Mouse (Mus musculus): ENCODE data around the gene Lyrm1. TPM values are rescaled to one million over a fixed set of nuclear protein-coding genes. Genes with fewer than 3 reads are reported as not detected.

The Lyrm1 gene
- polyA plus RNA-seq, 1 experiment from 2014 or later = 10.3 TPM

DNA sequence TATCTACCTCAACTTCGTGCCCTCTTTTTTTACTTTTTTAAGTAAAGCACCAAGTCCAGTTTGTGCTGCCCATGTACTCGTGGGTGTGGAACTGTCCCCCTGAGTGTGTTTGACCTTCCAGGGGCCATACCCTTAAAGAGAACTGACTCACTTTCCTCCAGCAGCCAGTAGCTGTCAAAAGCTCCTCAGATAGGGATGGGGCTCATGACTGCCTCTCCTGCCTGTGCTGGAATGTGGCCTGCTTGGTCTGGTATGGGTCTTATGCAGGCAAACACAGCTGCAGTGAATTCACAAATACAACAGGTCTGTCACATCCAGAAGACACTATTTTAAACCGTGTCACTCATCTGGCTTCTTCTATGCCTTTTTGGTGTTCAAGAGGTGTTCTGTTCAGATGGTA is 16.1 kb downstream of the Lyrm1 start:
- no peak for ATAC-seq
- POLR2A ChIA-PET = no interaction called here
- CTCF ChIA-PET = no interaction called here
- DNase-seq (ENCODE audit: low read depth, low spot score) = no peak
- in situ Hi-C loops (cut with MboI; ENCODE audit: low pct_unique_long_range_greater_than_20kb) = no loop called here
- TF ChIP-seq CTCF (IDR thresholded peaks at IDR 0.05) = no peak
- no peaks in the 10 kb centered on the region for H3K27me3 ChIP-seq

DNA sequence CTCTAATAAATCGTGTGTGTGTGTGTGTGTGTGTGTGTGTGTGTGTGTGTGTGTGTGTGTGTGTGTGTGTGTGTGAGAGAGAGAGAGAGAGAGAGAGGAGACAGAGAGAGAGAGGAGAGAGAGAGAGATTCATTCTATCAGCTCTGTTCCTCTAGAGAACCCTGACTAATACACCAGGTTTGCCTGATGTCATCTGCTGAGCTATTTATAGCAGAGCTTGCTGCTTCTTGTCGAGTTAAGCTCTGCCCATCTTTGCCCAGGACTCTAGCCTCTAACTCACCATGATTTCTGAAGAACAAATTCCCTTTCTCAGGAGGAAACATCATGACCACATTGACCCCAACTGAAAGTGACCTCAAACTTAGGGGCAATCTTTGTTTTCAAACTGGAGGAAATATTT is 24.8 kb downstream of the Lyrm1 start:
- POLR2A ChIA-PET = no interaction called here
- H3K27me3 ChIP-seq = no peaks in the 10 kb centered on the region
- in situ Hi-C loops (cut with MboI; ENCODE audit: low pct_unique_long_range_greater_than_20kb) = no loop called here
- CTCF ChIA-PET = no interaction called here
- ATAC-seq (peak; percentile 96), DNase-seq (ENCODE audit: low read depth, low spot score) (no peak)
- no peak for TF ChIP-seq CTCF (IDR thresholded peaks at IDR 0.05)

DNA sequence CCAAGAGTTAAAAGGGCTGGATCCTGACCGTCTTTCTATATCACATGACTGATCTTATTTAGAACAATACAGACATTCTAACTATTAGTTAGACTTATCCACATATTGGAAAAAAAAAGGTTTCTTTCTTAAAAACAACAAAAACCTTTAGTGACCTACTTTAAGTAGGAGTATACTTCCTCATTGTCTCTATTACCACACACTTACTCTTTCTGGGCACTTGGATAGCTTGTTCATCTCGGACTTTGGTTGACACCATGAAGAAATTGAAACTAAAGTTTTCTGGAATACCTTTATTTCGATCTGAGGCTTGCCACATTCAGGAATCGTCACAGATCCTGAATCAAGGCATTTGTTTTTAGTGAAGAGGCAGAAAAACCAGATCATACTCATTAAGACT is 25.4 kb downstream of the Lyrm1 start:
- DNase-seq (ENCODE audit: low read depth, low spot score) = no peak
- no peaks in the 10 kb centered on the region for H3K27me3 ChIP-seq
- TF ChIP-seq CTCF (IDR thresholded peaks at IDR 0.05) = no peak
- ChIA-PET POLR2A (no interaction called here), CTCF (interaction anchor here (1.5 kb wide), 1 partner anchor 35 kb away, joined by 4 read pairs; no protein-coding TSS in a partner anchor)
- no peak for ATAC-seq
- in situ Hi-C loops (cut with MboI; ENCODE audit: low pct_unique_long_range_greater_than_20kb) = no loop called here

DNA sequence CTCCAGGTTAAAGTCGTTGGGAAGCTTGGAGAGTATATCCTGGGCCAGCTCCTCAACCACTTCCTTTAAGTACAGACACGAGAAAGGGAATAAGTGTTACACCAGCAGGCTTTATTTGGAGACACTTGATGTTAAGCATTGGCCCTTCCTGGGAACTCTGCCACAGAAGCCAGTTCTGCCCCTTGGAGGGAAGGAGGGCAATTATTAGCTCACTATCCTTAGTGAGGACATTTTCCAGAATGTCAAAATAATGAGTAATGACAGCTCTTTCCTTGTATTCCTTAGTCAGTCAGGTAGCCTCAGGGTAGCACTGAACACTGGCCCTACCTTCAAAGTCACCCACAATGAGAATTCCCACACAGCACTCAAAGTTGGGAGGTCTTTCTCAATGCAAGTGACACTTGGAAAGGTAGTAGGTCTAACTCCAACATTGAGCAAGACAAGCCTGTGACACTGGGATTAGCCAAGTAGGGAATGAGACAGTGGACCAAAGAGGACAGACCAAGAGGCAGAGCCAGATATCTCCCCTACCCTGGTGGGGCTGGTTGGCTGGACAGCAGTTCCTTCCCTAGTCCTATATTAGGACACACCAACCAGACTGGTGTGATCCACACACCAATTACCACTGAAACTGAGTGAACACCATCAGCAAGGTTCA is 33.3 kb downstream of the Lyrm1 start:
- H3K27me3 ChIP-seq = no peaks in the 10 kb centered on the region
- ChIA-PET CTCF (interaction anchor here (0.6 to 1.2 kb wide), 3 partner anchors 10 to 12 kb away, joined by 3 read pairs; no protein-coding TSS in a partner anchor), POLR2A (no interaction called here)
- ATAC-seq = no peak
- no peak for TF ChIP-seq CTCF (IDR thresholded peaks at IDR 0.05)
- in situ Hi-C loops (cut with MboI; ENCODE audit: low pct_unique_long_range_greater_than_20kb) = no loop called here
- no peak for DNase-seq (ENCODE audit: low read depth, low spot score)

DNA sequence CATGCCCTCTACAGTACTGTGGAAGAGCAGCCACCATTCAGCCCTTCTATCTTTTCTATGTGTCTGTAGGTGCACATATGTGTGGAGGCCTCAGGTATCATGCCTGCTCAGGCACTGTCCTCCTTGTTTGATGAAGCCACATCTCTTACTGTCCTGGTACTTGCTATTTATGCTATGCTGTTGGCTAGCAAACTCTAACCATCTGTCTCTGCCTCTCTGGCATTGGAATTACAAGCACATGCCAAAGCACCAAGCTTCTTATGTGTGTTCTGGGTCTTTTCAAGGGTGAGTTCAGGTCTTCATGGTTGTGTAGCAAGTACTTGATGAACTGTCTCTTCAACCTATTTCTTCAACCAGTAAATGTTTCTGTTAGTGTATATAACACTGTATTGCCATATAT is 40.7 kb downstream of the Lyrm1 start:
- POLR2A ChIA-PET = no interaction called here
- no peaks in the 10 kb centered on the region for H3K27me3 ChIP-seq
- DNase-seq (ENCODE audit: low read depth, low spot score) (no peak), ATAC-seq (no peak)
- in situ Hi-C loops (cut with MboI; ENCODE audit: low pct_unique_long_range_greater_than_20kb) = no loop called here
- no peak for TF ChIP-seq CTCF (IDR thresholded peaks at IDR 0.05)
- CTCF ChIA-PET = interaction anchor here (0.7 to 1.1 kb wide), 2 partner anchors 14 to 262 kb away, joined by 3 read pairs; no protein-coding TSS in a partner anchor

DNA sequence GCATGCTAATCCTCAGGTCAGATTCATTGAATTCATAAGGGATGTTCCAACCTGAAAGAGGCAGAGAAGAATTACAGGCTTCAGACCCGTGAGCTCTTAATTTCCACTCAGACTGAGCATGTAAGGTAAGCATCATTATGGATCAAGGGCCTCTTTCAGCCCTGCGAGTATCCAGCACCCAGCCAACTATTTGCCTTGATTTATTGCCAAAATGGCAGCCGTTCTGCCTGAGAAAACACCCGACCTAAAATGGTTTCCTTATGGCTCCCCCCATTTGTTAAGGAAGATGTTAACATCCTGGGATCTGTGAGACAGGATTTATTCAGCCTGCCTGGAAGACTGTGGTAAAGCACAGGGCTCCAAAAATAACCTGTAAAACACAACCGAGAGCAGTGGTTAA is 41.4 kb downstream of the Lyrm1 start:
- CTCF ChIA-PET = interaction anchor here (0.7 to 1.1 kb wide), 2 partner anchors 14 to 263 kb away, joined by 3 read pairs; no protein-coding TSS in a partner anchor
- TF ChIP-seq CTCF (IDR thresholded peaks at IDR 0.05) = no peak
- no peaks in the 10 kb centered on the region for H3K27me3 ChIP-seq
- POLR2A ChIA-PET = no interaction called here
- in situ Hi-C loops (cut with MboI; ENCODE audit: low pct_unique_long_range_greater_than_20kb) = no loop called here
- no peak for ATAC-seq
- no peak for DNase-seq (ENCODE audit: low read depth, low spot score)

DNA sequence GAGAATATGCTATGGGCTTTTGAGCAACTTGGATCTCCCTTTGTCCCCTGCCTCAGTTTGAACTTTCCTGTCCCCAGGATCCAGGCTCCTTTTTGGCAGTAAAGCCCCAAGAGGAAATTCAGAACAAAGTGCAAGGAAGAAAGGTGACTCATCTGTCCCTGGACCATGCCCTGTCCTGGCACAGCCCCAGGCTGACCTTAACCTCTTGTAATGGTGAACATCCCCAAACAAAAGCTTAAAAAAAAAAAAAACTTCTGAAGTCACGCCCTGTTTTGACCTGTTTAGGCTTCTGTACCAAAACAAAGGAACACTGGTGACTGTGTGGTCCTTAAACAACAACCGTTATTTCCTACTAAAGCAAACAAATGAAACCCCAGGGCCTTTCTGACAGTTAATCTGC is 45.9 kb downstream of the Lyrm1 start:
- ChIA-PET POLR2A (no interaction called here), CTCF (no interaction called here)
- DNase-seq (ENCODE audit: low read depth, low spot score) (no peak), ATAC-seq (no peak)
- no peak for TF ChIP-seq CTCF (IDR thresholded peaks at IDR 0.05)
- no peaks in the 10 kb centered on the region for H3K27me3 ChIP-seq
- in situ Hi-C loops (cut with MboI; ENCODE audit: low pct_unique_long_range_greater_than_20kb) = no loop called here

DNA sequence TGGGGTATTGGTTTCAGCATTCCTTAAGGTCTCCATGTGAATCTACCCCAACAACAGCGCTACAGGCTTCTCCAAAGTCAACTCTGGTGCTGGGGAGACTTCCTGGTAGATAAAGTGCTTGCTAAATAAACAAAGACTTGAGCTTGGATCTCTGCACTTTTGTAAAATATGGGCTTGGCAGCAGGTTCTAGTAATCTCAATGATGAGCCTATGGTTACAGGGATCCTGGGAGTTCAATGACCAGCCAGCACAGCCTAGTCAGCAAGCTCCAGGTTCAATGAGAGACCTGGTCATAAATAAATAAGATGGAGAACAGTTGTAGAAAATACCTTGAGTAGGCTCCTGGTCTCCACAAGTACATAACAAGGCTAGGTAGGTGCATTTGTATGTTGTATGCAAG is 58.4 kb downstream of the Lyrm1 start:
- no peak for DNase-seq (ENCODE audit: low read depth, low spot score)
- POLR2A ChIA-PET = no interaction called here
- ATAC-seq = no peak

DNA sequence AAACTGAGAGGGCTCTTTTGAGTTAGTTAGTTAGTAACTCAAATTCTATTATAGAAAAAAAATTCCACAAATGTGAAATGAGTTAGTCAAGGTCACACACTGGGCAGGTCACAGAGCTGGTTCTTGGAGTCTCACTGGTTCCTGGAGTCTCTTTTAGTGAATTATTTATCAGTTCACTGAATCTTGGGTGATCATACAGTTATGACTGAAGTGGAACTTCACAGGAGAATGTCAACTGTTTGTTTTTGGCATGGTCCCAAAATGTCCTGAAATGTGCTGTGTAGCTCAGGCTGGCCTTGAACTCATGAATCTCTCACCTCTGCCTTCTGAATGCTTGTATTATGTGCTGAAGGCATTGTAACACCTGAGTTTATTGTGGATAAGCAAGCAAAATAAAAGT is 61.8 kb downstream of the Lyrm1 start:
- ChIA-PET POLR2A (no interaction called here), CTCF (no interaction called here)
- no peaks in the 10 kb centered on the region for H3K27me3 ChIP-seq
- DNase-seq (ENCODE audit: low read depth, low spot score) (no peak), ATAC-seq (no peak)
- no peak for TF ChIP-seq CTCF (IDR thresholded peaks at IDR 0.05)
- in situ Hi-C loops (cut with MboI; ENCODE audit: low pct_unique_long_range_greater_than_20kb) = no loop called here

More for the DNA sequence above, 58.4 kb downstream of the Lyrm1 start:
- CTCF ChIA-PET = no interaction called here
- in situ Hi-C loops (cut with MboI; ENCODE audit: low pct_unique_long_range_greater_than_20kb) = no loop called here
- H3K27me3 ChIP-seq = no peaks in the 10 kb centered on the region
- TF ChIP-seq CTCF (IDR thresholded peaks at IDR 0.05) = no peak

DNA sequence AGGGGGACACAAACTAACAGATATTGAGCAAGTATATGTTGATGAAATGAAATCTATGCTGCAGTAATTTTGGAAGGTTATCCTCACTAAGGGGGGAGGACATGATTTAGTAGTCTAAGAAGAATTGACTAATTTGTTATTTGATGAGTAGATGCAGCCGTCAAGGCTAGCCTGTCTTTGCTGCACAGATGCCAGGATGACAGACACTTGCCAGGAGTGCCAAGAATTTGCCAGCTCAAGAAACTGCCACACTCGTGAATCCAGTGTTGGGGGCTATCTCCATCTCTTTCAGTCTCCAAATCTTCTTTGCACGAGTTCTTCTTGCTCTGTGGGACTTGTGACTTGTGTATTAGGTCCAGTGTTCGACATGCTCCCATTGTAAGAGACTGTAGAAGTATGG is 63.4 kb downstream of the Lyrm1 start:
- in situ Hi-C loops (cut with MboI; ENCODE audit: low pct_unique_long_range_greater_than_20kb) = no loop called here
- DNase-seq (ENCODE audit: low read depth, low spot score) (no peak), ATAC-seq (no peak)
- ChIA-PET CTCF (interaction anchor here (1.4 kb wide), 1 partner anchor 8 kb away, joined by 3 read pairs; no protein-coding TSS in a partner anchor), POLR2A (no interaction called here)
- H3K27me3 ChIP-seq = no peaks in the 10 kb centered on the region
- TF ChIP-seq CTCF (IDR thresholded peaks at IDR 0.05) = no peak

DNA sequence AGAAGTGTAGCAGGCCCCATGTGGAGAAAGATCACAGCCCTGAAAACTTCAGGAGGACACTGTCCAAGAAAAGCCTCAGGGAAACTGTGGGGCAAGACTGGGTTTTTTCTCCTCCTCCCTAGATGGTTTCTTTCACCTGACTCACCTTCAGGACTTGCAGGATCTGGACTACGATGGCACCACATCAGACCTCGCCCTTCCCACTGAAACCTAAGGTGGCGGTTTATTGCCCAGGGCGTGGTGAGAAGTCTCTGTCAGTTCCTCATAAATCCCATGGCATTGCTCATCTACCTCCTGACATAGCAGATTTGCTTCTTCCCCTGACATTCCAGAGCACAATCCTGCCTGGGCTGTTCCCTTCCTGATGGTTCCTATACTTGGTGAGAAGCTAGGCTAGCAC is 63.8 kb downstream of the Lyrm1 start:
- CTCF ChIA-PET = interaction anchor here (1.4 kb wide), 1 partner anchor 8 kb away, joined by 3 read pairs; no protein-coding TSS in a partner anchor
- ATAC-seq (no peak), DNase-seq (ENCODE audit: low read depth, low spot score) (no peak)
- no peaks in the 10 kb centered on the region for H3K27me3 ChIP-seq
- in situ Hi-C loops (cut with MboI; ENCODE audit: low pct_unique_long_range_greater_than_20kb) = no loop called here
- TF ChIP-seq CTCF (IDR thresholded peaks at IDR 0.05) = no peak
- POLR2A ChIA-PET = no interaction called here

DNA sequence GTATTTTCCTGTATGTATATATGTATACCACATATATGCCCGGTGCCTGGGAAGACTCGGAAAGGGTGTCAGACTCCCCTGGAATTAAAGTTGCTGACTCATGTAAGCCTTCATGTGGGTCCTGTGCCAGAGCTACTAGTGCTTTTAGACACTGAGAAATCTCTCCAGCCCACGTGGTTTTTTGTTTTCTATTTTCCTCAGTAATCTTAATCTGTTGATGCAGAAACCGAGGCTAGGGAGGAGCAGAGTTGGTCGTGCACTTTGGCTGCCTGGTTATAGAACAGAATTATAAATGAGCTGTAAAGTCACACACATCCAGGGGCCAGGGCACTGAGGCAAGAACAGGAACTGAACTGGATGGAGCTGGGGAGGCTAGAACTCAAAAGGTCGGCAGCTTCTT is 64.3 kb downstream of the Lyrm1 start:
- ChIA-PET CTCF (interaction anchor here (0.6 to 1.4 kb wide), 2 partner anchors 9 to 238 kb away, joined by 3 read pairs; no protein-coding TSS in a partner anchor), POLR2A (no interaction called here)
- DNase-seq (ENCODE audit: low read depth, low spot score) (no peak), ATAC-seq (no peak)
- in situ Hi-C loops (cut with MboI; ENCODE audit: low pct_unique_long_range_greater_than_20kb) = no loop called here
- no peak for TF ChIP-seq CTCF (IDR thresholded peaks at IDR 0.05)
- no peaks in the 10 kb centered on the region for H3K27me3 ChIP-seq
